Comparison of ENCODE assay signal across 12 mouse cellular contexts in the genomic region with DNA sequence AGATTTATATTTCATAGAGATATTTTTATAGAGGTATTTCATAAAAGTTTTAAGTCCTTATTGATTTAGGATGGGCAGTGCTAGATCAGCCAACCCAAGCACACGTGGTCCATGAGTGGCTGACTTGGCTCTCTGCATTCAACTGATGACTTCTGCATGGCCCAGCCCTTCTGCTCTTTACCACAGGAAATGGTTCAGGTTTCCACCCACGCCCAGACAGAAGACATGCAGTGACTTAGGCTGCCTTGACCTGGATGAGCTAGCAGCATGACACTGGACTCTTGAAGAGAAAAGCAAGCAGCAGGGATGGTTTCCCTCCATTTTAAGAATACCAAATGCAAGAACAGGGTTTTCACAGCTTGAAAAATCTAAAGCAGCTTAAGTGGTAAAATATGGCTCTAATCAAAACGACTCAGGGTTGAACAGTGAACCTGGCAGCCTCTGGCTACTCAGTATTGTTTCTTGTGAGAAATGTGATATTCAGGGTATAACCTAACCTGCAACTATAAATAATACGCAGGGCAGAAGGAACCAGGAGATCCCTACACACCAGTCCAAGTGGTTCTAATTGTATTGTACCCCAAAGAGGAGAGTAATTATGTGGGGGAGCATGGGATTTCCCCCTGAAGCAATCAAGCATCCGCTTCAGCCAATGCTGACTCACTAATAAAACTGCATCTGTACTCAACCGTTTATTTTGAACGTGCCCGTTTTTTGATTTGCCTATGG.
DNase-seq lines count a peak whose midpoint lies in the region; ATAC-seq and TF ChIP-seq lines count a peak whose summit lies in the region.
"Had no signal": no experiment of that assay in that cellular context is flagged by ENCODE, and none has a peak within 500 bp of the region (broad histone marks: within the 10 kb centered on the region; RNA-seq: fewer than 3 reads in every experiment).

No protein-coding gene starts in this region.

- H3K9ac ChIP-seq in kidney, embryonic 15.5 days, result no peak overlapping the region
- no peak overlapping the region for H3K9ac ChIP-seq in kidney, embryonic 14.5 days (ENCODE audit: low read depth, low read length)
- no peak overlapping the region for H3K9ac ChIP-seq in hindbrain, postnatal 0 days (replicated peaks; ENCODE audit: low read length)
- H3K9ac ChIP-seq: embryonic facial prominence, embryonic 12.5 days had no signal

- H3ac ChIP-seq in myocyte (ENCODE audit: control insufficient read depth, insufficient read length), result no peak overlapping the region

- H3K27ac ChIP-seq in kidney, embryonic 15.5 days, result no peak overlapping the region
- no peak overlapping the region for H3K27ac ChIP-seq in kidney, embryonic 14.5 days (ENCODE audit: low read depth, low read length)
- peak overlapping the region; percentile 54; the same call in 1 of the 2 replicates for H3K27ac ChIP-seq in hindbrain, postnatal 0 days
- H3K27ac ChIP-seq: embryonic facial prominence, embryonic 12.5 days had no signal

- H3K27me3 ChIP-seq in kidney, embryonic 15.5 days, result no peaks in the 10 kb centered on the region
- H3K27me3 ChIP-seq in kidney, embryonic 14.5 days (ENCODE audit: control insufficient read depth, insufficient read depth, low read length), result no peaks in the 10 kb centered on the region
- no peaks in the 10 kb centered on the region for H3K27me3 ChIP-seq in hindbrain, postnatal 0 days (ENCODE audit: insufficient read depth, low read length)
- no peaks in the 10 kb centered on the region for H3K27me3 ChIP-seq in myocyte (ENCODE audit: control insufficient read depth, insufficient read depth, insufficient read length)
- H3K27me3 ChIP-seq: embryonic facial prominence, embryonic 12.5 days had no signal

- no peak for TF ChIP-seq POLR2A in myocyte (IDR thresholded peaks at IDR 0.05; ENCODE audit: insufficient read length, low read depth)

- no peak overlapping the region for H3K4me3 ChIP-seq in kidney, embryonic 15.5 days (replicated peaks)
- no peak overlapping the region for H3K4me3 ChIP-seq in kidney, embryonic 14.5 days (ENCODE audit: low read length)
- H3K4me3 ChIP-seq in hindbrain, postnatal 0 days (ENCODE audit: low read length), result no peak overlapping the region
- no peak overlapping the region for H3K4me3 ChIP-seq in myocyte
- H3K4me3 ChIP-seq: embryonic facial prominence, embryonic 12.5 days had no signal

- no peak for TF ChIP-seq CTCF in hindbrain, postnatal 0 days (IDR thresholded peaks at IDR 0.05; ENCODE audit: low read depth)

- no peak overlapping the region for H3K4me2 ChIP-seq in kidney, embryonic 15.5 days
- no peak overlapping the region for H3K4me2 ChIP-seq in kidney, embryonic 14.5 days (replicated peaks; ENCODE audit: low read depth, low read length)
- H3K4me2 ChIP-seq in hindbrain, postnatal 0 days (ENCODE audit: low read depth, low read length), result 0 out of 2 replicates have a peak overlapping the region, but pooled peaks have one; percentile 36
- H3K4me2 ChIP-seq in myocyte (ENCODE audit: low read depth), result peak overlapping the region; percentile 45

- peaks cover 7% of the 10 kb centered on the region for H3K9me3 ChIP-seq in kidney, embryonic 15.5 days (replicated peaks)
- H3K9me3 ChIP-seq in kidney, embryonic 14.5 days (ENCODE audit: control insufficient read depth, low read length), result peaks cover 13% of the 10 kb centered on the region; the same call in 1 of the 2 replicates
- no peaks in the 10 kb centered on the region; the same call in 1 of the 2 replicates for H3K9me3 ChIP-seq in hindbrain, postnatal 0 days (ENCODE audit: low read length)

- peaks cover 6% of the 10 kb centered on the region; the same call in 1 of the 2 replicates for H3K36me3 ChIP-seq in kidney, embryonic 15.5 days
- H3K36me3 ChIP-seq in kidney, embryonic 14.5 days (ENCODE audit: control insufficient read depth, insufficient read depth, low read length), result no peaks in the 10 kb centered on the region
- H3K36me3 ChIP-seq in hindbrain, postnatal 0 days (ENCODE audit: insufficient read depth, low read length), result no peaks in the 10 kb centered on the region
- H3K36me3 ChIP-seq in myocyte (ENCODE audit: control insufficient read depth, insufficient read depth), result no peaks in the 10 kb centered on the region
- H3K36me3 ChIP-seq: embryonic facial prominence, embryonic 12.5 days had no signal

- peaks cover 20% of the 10 kb centered on the region for H3K4me1 ChIP-seq in kidney, embryonic 15.5 days
- H3K4me1 ChIP-seq in kidney, embryonic 14.5 days (ENCODE audit: control insufficient read depth, insufficient read depth, low read length), result peaks cover 14% of the 10 kb centered on the region; the same call in 1 of the 2 replicates
- 0 out of 2 replicates have a peak, but pooled peaks cover 10% of the 10 kb centered on the region for H3K4me1 ChIP-seq in hindbrain, postnatal 0 days (ENCODE audit: insufficient read depth, low read length)

- H3K79me2 ChIP-seq in myocyte (ENCODE audit: control insufficient read depth, insufficient read depth), result no peaks in the 10 kb centered on the region

- WGBS in kidney, embryonic 15.5 days, result 47% methylated on average over 8 of the region's 8 CpGs
- WGBS in kidney, embryonic 14.5 days, result 51% methylated on average over 8 of the region's 8 CpGs
- 52% methylated on average over 8 of the region's 8 CpGs for WGBS in hindbrain, postnatal 0 days

- ATAC-seq in kidney, embryonic 15.5 days (replicated peaks; ENCODE audit: low FRiP score), result peak; percentile 43; the same call in 1 of the 2 replicates
- ATAC-seq in kidney, embryonic 14.5 days (ENCODE audit: low FRiP score, low TSS enrichment), result no peak
- peak; percentile 91 for ATAC-seq in activated CD4-positive, CD25-positive, alpha-beta regulatory T cell, adult 4 months
- ATAC-seq in hindbrain, postnatal 0 days, result no peak

- no peak for DNase-seq in hindbrain, postnatal 0 days (ENCODE audit: low spot score)
- no peak for DNase-seq in adrenal gland, postnatal 10 days
- DNase-seq in cerebellum, adult 9-11 months, result no peak
- no peak for DNase-seq in spleen, postnatal 14 days (ENCODE audit: low spot score in 2 of 2)
- DNase-seq: gastrocnemius, postnatal 36 days; heart, postnatal 10 days; lung, adult 2 months had no signal

TF ChIP-seq in myocyte, 11 proteins besides CTCF, POLR2A, EP300 and RAD21:
- no peak for TF ChIP-seq TCF12 (IDR thresholded peaks at IDR 0.05; ENCODE audit: insufficient read depth, poor library complexity, severe bottlenecking)
- TF ChIP-seq TCF3 (IDR thresholded peaks at IDR 0.05; ENCODE audit: insufficient read length, low read depth), result no peak
- no peak for TF ChIP-seq REST (IDR thresholded peaks at IDR 0.05; ENCODE audit: insufficient read depth, insufficient read length)
- TF ChIP-seq MAX (IDR thresholded peaks at IDR 0.05; ENCODE audit: low read depth), result no peak
- TF ChIP-seq CEBPB (IDR thresholded peaks at IDR 0.05; ENCODE audit: insufficient read depth, poor library complexity, severe bottlenecking), result no peak
- TF ChIP-seq POLR2AphosphoS2 (IDR thresholded peaks at IDR 0.05; ENCODE audit: insufficient read length, low read depth), result no peak
- peak in 1 of 3 experiments; percentile 28 for TF ChIP-seq MYOD1 (IDR thresholded peaks at IDR 0.05; ENCODE audit: control insufficient read depth in 1 of 3, insufficient read length in 2 of 3, low read depth in 2 of 3)
- peak; percentile 47 for TF ChIP-seq USF1 (IDR thresholded peaks at IDR 0.05; ENCODE audit: low read depth)
- no peak for TF ChIP-seq SRF (IDR thresholded peaks at IDR 0.05; ENCODE audit: control insufficient read depth, insufficient read length, low read depth)
- no peak for TF ChIP-seq E2F4 (IDR thresholded peaks at IDR 0.05; ENCODE audit: insufficient read depth)
- TF ChIP-seq MYOG (IDR thresholded peaks at IDR 0.05; ENCODE audit: control insufficient read depth in 1 of 3, insufficient read depth in 1 of 3, insufficient read length in 2 of 3, low read depth in 2 of 3), result no peak

Comparison
In these comparisons a context has a peak if more than half of its experiments do, and no peak if none do; other contexts are left out.
1. ATAC-seq: peak in kidney, embryonic 15.5 days (single experiment) and activated CD4-positive, CD25-positive, alpha-beta regulatory T cell, adult 4 months (single experiment); none in kidney, embryonic 14.5 days (single experiment) and hindbrain, postnatal 0 days (single experiment).
2. H3K4me2 ChIP-seq: peak in hindbrain, postnatal 0 days (single experiment) and myocyte (single experiment); none in kidney, embryonic 15.5 days (single experiment) and kidney, embryonic 14.5 days (single experiment).